Mouse (Mus musculus) hindbrain, embryonic 16.5 days (tissue): ENCODE data around the gene Phldb1. TPM values are rescaled to one million over a fixed set of nuclear protein-coding genes. Genes with fewer than 3 reads are reported as not detected.
"Not testable (repeated sequence)": the region's sequence is repeated elsewhere in the genome, so short reads cannot be mapped to it uniquely, and the experiment has no call there.

ENCODE experiments used
- ATAC-seq: fragments of 200-750 bp; cut with Nextera tagmentation; 2 replicates; pipeline ENCODE4 v1.8.0; 2017; ENCODE audit warnings: moderate TSS enrichment, moderate library complexity
- H3K27ac ChIP-seq: fragments of 300-500 bp; sonication (generic); 2 replicates; pipeline ENCODE4 v1.5.1; 2014; ENCODE audit warnings: low read depth, mild to moderate bottlenecking, control low read depth, low read length, moderate library complexity
- H3K27me3 ChIP-seq: fragments of 300-500 bp; sonication (generic); replicated peaks from 2 replicates; pipeline ENCODE4 v1.6.1; 2014; ENCODE audit warnings: low read length; ENCODE audit not compliant: control insufficient read depth, insufficient read depth
- H3K36me3 ChIP-seq: fragments of 300-500 bp; sonication (generic); 2 replicates; pipeline ENCODE4 v1.6.1; 2014; ENCODE audit warnings: mild to moderate bottlenecking, low read length, moderate library complexity, mixed read lengths; ENCODE audit not compliant: control insufficient read depth, insufficient read depth
- H3K4me1 ChIP-seq: fragments of 300-500 bp; sonication (generic); 2 replicates; pipeline ENCODE4 v1.6.1; 2014; ENCODE audit warnings: low read depth, low read length; ENCODE audit not compliant: control insufficient read depth, insufficient read depth
- H3K4me2 ChIP-seq: fragments of 300-500 bp; sonication (generic); 2 replicates; pipeline ENCODE4 v1.6.1; 2014; ENCODE audit warnings: mild to moderate bottlenecking, low read length, control low read depth, moderate library complexity
- H3K4me3 ChIP-seq: fragments of 300-500 bp; sonication (generic); 2 replicates; pipeline ENCODE4 v1.5.1; 2014; ENCODE audit warnings: mild to moderate bottlenecking, low read length, control low read depth, moderate library complexity
- H3K9ac ChIP-seq: fragments of 300-500 bp; sonication (generic); 2 replicates; pipeline ENCODE4 v1.6.1; 2014; ENCODE audit warnings: low read depth, mild to moderate bottlenecking, control low read depth, low read length, moderate library complexity
- H3K9me3 ChIP-seq: fragments of 300-500 bp; sonication (generic); 2 replicates; pipeline ENCODE4 v1.6.1; 2014; ENCODE audit warnings: mild to moderate bottlenecking, low read length, moderate library complexity; ENCODE audit not compliant: control insufficient read depth
- whole genome bisulfite sequencing: fragments of 180-500 bp; shearing (Covaris S2); extraction: QIAGEN DNeasy Blood & Tissue Kit; methylation state at CpG from one replicate; pipeline ENCODE4 v1.1.7; 2014; 5-methylcytosine and 5-hydroxymethylcytosine counted together
- polyA plus RNA-seq: library from polyadenylated mRNA; unstranded; fragments of >200 nt; fragmentation: Nextera tagmentation; extraction: Ambion mirVana; gene quantifications from 2 replicates; pipeline ENCODE4 v1.2.1, GENCODE M21; 2015

The Phldb1 gene
- polyA plus RNA-seq: 37.4 and 44.2 TPM in 2 replicates

DNA sequence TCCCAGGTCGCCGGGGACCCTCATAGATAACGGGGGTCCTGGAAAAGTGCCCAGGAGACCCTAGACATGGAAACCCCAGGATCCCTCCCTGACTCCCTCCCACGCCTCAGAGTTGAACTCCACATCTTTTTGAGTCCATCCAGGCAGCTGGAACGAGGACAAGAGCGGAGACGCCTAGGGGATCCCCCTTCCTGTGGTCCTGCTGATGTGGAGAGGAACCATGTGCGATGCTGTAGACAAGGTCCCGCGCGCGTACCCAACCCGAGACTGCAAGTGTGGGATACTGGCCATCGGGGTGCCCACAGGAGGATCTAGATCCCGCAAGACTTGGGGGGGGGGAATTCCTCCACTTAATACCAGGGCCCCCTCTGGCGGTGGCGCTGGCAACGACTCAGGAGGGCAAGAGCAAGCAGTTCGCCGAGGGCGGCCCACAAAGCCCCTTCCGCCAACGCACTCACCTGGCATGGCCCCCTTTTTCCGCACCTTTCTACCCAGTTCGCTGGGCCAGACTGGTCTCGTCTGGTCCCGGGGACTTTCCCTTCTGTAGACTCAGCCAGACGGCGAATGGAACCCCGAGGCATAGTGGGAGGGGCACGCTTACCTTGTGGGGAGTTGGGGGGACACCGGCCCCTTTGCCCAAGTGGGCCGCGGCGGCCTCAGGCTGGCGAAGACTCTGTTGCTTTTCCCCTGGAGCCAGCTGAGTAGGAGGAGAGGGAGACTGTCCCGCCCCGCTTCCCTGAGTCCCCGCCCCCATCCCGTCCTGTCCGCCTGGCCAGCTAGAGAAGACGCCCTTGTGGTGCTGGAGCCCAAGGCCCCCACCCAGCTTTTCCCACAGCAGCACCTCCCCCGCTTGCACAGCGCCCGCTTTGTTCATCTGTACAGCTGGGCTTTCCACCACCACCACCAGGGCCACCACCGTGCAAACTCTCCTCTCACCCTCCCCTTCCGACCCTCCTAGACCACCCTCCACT lies at the start of gene Phldb1:
Gene Phldb1 (minus strand): TSS at position 675 of the 971 bp plus-strand sequence.
- H3K27me3 ChIP-seq: peaks cover 8% of the 10 kb centered on the region; the same call in 1 of the 2 replicates
- no peaks in the 10 kb centered on the region for H3K36me3 ChIP-seq
- peak within 1 kb of the TSS; percentile 71 for H3K27ac ChIP-seq
- H3K4me1 ChIP-seq: peaks cover 15% of the 10 kb centered on the region
- ATAC-seq: peak; percentile 77
- H3K4me2 ChIP-seq: peak within 1 kb of the TSS; percentile 100
- no peaks in the 10 kb centered on the region for H3K9me3 ChIP-seq
- H3K4me3 ChIP-seq: peak within 1 kb of the TSS; percentile 69
- peak within 1 kb of the TSS; percentile 80 for H3K9ac ChIP-seq
- WGBS: under 1% methylated on average over 47 of the region's 47 CpGs

DNA sequence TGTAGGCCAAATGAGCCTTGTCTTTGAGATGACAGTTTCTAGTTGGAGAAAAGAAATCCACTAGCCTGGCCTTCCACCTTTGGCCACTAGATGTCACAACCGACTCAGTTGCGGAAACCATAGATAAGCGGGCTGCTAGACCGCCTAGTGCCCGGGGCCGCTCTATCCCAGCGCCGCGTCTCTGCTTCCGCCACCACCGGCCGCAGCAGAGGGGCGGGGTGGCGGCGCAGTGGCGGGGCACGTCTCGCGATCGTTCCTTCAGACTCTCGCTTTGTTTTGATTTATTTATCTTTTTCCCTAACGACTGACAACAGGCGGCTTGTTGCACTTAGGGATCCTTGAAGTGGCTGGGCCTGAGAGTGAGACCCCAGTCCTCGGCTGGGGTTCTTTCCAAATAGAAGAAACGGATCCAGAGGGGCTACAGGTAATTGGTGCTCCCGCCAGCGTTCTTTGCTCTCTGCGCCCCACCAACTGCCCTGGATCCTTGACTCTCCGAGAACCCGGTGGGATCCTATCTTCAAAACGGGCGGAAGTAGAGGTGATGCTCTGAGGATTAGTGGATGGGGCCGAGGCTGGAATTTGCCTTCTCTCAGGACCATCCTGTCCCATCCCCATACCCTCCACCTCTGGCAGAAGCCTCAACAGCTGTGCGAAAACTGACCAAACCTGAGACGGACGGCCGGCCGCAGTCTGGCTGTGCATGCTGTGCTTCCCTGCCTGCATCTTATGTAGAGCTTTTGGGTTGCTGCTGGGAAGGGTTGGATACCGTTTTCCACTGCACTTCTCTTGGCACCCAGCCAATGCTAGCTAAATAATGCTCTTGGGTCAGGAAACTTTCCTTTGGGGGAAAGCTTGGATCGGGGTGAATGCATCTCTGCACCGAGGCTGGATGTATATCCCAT lies 38.0 kb upstream of the Phldb1 start:
- Histone ChIP-seq H3K27ac (peak overlapping the region; percentile 80), H3K27me3 (no peaks in the 10 kb centered on the region), H3K9ac (peak overlapping the region; percentile 69), H3K4me2 (peak overlapping the region; percentile 57), H3K36me3 (no peaks in the 10 kb centered on the region; the same call in 1 of the 2 replicates), H3K9me3 (no peaks in the 10 kb centered on the region), H3K4me3 (peak overlapping the region; percentile 60), H3K4me1 (peaks cover 3% of the 10 kb centered on the region; the same call in 1 of the 2 replicates)
- WGBS: under 1% methylated on average over 41 of the region's 41 CpGs
- peak; percentile 99 for ATAC-seq

GRCm38 (mm10) chr9:44772392-44772749 lies 37.4 kb upstream of the Phldb1 start:
- no peak overlapping the region for H3K4me2 ChIP-seq
- H3K27me3 ChIP-seq: no peaks in the 10 kb centered on the region
- no peak overlapping the region for H3K9ac ChIP-seq
- 22% methylated on average over 5 of the region's 5 CpGs for WGBS
- H3K4me3 ChIP-seq: no peak overlapping the region
- no peaks in the 10 kb centered on the region; the same call in 1 of the 2 replicates for H3K36me3 ChIP-seq
- peaks cover 3% of the 10 kb centered on the region; the same call in 1 of the 2 replicates for H3K4me1 ChIP-seq
- no peaks in the 10 kb centered on the region for H3K9me3 ChIP-seq
- H3K27ac ChIP-seq: peak overlapping the region; percentile 41; the same call in 1 of the 2 replicates
- no peak for ATAC-seq

GRCm38 (mm10) chr9:44771376-44771775 lies 36.4 kb upstream of the Phldb1 start:
- H3K4me3 ChIP-seq: no peak overlapping the region
- H3K4me1 ChIP-seq: peaks cover 5% of the 10 kb centered on the region
- no peaks in the 10 kb centered on the region; the same call in 1 of the 2 replicates for H3K36me3 ChIP-seq
- ATAC-seq: no peak
- H3K4me2 ChIP-seq: no peak overlapping the region
- no peaks in the 10 kb centered on the region for H3K9me3 ChIP-seq
- no peak overlapping the region for H3K27ac ChIP-seq
- 96% methylated on average over 5 of the region's 5 CpGs for WGBS
- no peak overlapping the region for H3K9ac ChIP-seq
- H3K27me3 ChIP-seq: no peaks in the 10 kb centered on the region

DNA sequence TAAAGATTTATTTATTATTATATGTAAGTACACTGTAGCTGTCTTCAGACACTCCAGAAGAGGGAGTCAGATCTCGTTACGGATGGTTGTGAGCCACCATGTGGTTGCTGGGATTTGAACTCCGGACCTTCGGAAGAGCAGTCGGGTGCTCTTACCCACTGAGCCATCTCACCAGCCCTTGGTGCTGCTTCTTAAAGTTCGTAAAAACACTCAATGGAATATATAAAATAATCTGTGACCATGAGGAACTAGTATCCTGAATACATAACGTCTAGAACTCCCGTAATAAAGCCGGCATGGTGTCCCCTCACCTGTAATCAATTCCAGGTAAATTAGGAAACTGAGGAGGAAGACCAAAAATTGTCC lies 33.0 kb upstream of the Phldb1 start:
- 46% methylated on average over 7 of the region's 9 CpGs for whole genome bisulfite sequencing
- ATAC-seq, H3K9ac ChIP-seq, H3K36me3 ChIP-seq, H3K27me3 ChIP-seq, H3K9me3 ChIP-seq: not testable (repeated sequence)
- H3K4me1 ChIP-seq: peaks cover 16% of the 10 kb centered on the region
- peak overlapping the region; percentile 85 for H3K4me3 ChIP-seq
- peak overlapping the region; percentile 96; the same call in 1 of the 2 replicates for H3K27ac ChIP-seq
- H3K4me2 ChIP-seq: peak overlapping the region; percentile 43

- no peaks in the 10 kb centered on the region for H3K36me3 ChIP-seq
- peak within 1 kb of the TSS; percentile 92 for H3K9ac ChIP-seq
- H3K4me3 ChIP-seq: peak within 1 kb of the TSS; percentile 85
- peak; percentile 93 for ATAC-seq
- H3K4me2 ChIP-seq: peak within 1 kb of the TSS; percentile 77
- H3K27me3 ChIP-seq: no peaks in the 10 kb centered on the region
- H3K4me1 ChIP-seq: peaks cover 16% of the 10 kb centered on the region
- peak within 1 kb of the TSS; percentile 96 for H3K27ac ChIP-seq
- under 1% methylated on average over 59 of the region's 82 CpGs for WGBS
- no peaks in the 10 kb centered on the region for H3K9me3 ChIP-seq
Observed at GRCm38 (mm10) chr9:44767101-44768028, 32.4 kb upstream of the Phldb1 start, which contains the start of the genes Arcn1 and Ift46. Gene Arcn1 (minus strand): TSS chr9:44767845. Gene Ift46 (plus strand): TSS chr9:44767908.

DNA sequence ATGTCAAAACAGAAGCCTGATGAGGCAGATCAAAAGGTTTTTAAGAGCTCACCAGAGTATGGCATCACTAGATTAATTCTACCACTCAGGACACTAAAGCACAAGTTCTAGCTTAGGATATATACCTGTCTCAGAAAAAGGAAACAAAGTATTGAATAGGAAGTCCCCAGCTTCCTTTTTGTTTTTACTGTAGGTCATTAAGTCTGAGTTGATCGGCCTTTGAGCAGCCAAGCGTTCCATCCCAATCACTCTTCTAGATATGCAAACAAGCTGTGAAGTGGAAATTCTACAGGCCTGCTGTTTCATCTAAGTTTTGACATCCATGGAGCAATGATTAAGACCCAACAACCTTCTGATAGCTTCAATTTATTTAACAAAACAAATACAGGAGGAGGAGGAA lies 25.9 kb upstream of the Phldb1 start:
- H3K9me3 ChIP-seq: no peaks in the 10 kb centered on the region

DNA sequence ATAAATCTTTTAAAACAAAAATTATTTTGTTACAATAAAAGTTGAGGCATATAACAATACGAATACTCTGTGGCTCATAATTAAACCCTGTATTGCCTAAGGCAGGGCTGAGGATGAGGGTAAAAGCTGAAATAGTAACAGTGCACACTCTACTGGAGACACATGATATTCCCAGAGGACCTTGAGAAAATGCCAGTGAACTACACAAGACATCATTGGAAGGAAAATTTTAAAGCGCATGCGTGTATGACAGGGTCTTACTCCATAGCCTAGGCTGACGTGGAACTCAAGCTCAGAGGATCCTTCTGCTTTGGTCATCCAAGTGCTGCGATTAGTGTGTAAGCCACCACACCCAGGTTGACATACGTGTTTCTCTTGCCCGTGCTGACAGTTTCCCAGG lies 13.5 kb upstream of the Phldb1 start:
- 93% methylated on average over 7 of the region's 7 CpGs for WGBS
- no peaks in the 10 kb centered on the region for H3K27me3 ChIP-seq
- H3K4me2 ChIP-seq: no peak overlapping the region
- H3K36me3 ChIP-seq: peaks cover 32% of the 10 kb centered on the region
- H3K4me3 ChIP-seq: no peak overlapping the region
- H3K27ac ChIP-seq: no peak overlapping the region
- no peak overlapping the region for H3K9ac ChIP-seq
- no peaks in the 10 kb centered on the region for H3K4me1 ChIP-seq
- ATAC-seq: no peak
- no peaks in the 10 kb centered on the region for H3K9me3 ChIP-seq

More for the DNA sequence above, 25.9 kb upstream of the Phldb1 start:
- ATAC-seq: no peak
- Histone ChIP-seq H3K4me3 (no peak overlapping the region), H3K4me2 (no peak overlapping the region), H3K9ac (no peak overlapping the region), H3K4me1 (peaks cover 9% of the 10 kb centered on the region), H3K36me3 (peaks cover 9% of the 10 kb centered on the region), H3K27me3 (no peaks in the 10 kb centered on the region), H3K27ac (no peak overlapping the region)
- WGBS: 76% methylated on average over 2 of the region's 2 CpGs
